In the genomic region with DNA sequence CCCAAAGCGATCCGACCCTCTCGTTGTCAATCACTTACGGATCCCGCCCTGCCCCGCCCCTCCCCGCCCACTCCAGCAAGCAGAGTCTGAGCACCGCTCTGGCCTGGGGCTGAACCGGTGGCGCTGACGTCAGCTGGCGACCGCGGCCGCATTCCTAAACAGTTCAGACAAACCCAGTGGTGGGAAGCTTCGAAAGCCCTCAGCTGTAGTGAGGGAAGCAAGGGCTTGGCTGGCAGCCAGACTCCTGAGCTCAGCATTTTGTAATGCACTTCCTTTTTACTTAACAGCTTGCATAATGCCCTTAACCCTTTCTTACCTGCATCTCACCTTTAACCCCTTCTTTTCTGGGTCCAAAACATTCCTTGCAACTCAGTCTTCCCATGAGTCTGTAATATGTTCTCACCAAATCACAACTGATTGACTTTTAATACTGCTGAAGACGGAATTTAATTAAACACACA, we compare ENCODE assay signal across 8 mouse cellular contexts.
DNase-seq lines count a peak whose midpoint lies in the region; ATAC-seq and TF ChIP-seq lines count a peak whose summit lies in the region.

No protein-coding gene starts in this region.

- no peaks in the 10 kb centered on the region for H3K27me3 ChIP-seq in Patski
- no peaks in the 10 kb centered on the region for H3K27me3 ChIP-seq in hindbrain, embryonic 14.5 days (ENCODE audit: control insufficient read depth, insufficient read depth, low read length)

- peak; percentile 97 for DNase-seq in Patski (ENCODE audit: low read depth, low spot score)
- peak; percentile 63 to 74 for DNase-seq in cerebellum, postnatal 36 days
- peak; percentile 89 to 91 for DNase-seq in frontal cortex, postnatal 36 days (ENCODE audit: low spot score in 2 of 2)
- DNase-seq in hindbrain, embryonic 14.5 days (ENCODE audit: low spot score) = peak; percentile 94
- peak; percentile 58 to 80 for DNase-seq in layer of hippocampus, postnatal 25 days (ENCODE audit: extremely low spot score in 1 of 2, low spot score in 1 of 2)
- DNase-seq in lung, postnatal 14 days = peak; percentile 98
- DNase-seq in ovary, postnatal 36 days (ENCODE audit: low spot score) = peak; percentile 89
- DNase-seq in thymus, postnatal 14 days = peak; percentile 83

- no peak overlapping the region for H3K27ac ChIP-seq in hindbrain, embryonic 14.5 days

- no peak for TF ChIP-seq CTCF in Patski (IDR thresholded peaks at IDR 0.05)

- in situ Hi-C loops in Patski (cut with MboI; ENCODE audit: low pct_unique_long_range_greater_than_20kb) = no loop called here

- peaks cover 40% of the 10 kb centered on the region for H3K4me1 ChIP-seq in hindbrain, embryonic 14.5 days (replicated peaks; ENCODE audit: control insufficient read depth, insufficient read depth, low read length)

- CTCF ChIA-PET in Patski (lab: Charles Lee) = interaction anchor here (0.9 to 1.4 kb wide), 6 partner anchors 11 to 320 kb away, joined by 3 to 6 read pairs (median 4); no protein-coding TSS in a partner anchor

- H3K4me3 ChIP-seq in hindbrain, embryonic 14.5 days (replicated peaks; ENCODE audit: low read length) = peak overlapping the region; percentile 19

- H3K36me3 ChIP-seq in hindbrain, embryonic 14.5 days (replicated peaks; ENCODE audit: control insufficient read depth, insufficient read depth) = no peaks in the 10 kb centered on the region

- whole genome bisulfite sequencing in hindbrain, embryonic 14.5 days = 2% methylated on average over 17 of the region's 17 CpGs

- POLR2A ChIA-PET in Patski (lab: Charles Lee) = interaction anchor here (1.3 kb wide), 1 partner anchor 20 kb away, joined by 3 read pairs; no protein-coding TSS in a partner anchor

- ATAC-seq in Patski = peak; percentile 99
- peak; percentile 98 for ATAC-seq in hindbrain, embryonic 14.5 days (ENCODE audit: low FRiP score)

- peak overlapping the region; percentile 50 for H3K4me2 ChIP-seq in hindbrain, embryonic 14.5 days (replicated peaks)

- no peaks in the 10 kb centered on the region for H3K9me3 ChIP-seq in hindbrain, embryonic 14.5 days (ENCODE audit: control insufficient read depth, low read length)

- H3K9ac ChIP-seq in hindbrain, embryonic 14.5 days = no peak overlapping the region
